In genomic region chr11:119314252-119314936, GRCm38 (mm10) we compare ENCODE assay signal across 19 mouse cellular contexts. TPM values are rescaled to one million over a fixed set of nuclear protein-coding genes. Genes with fewer than 3 reads are reported as not detected.
A peak's percentile ranks its signal among the peaks of the same experiment; 100 is the strongest.
DNase-seq lines count a peak whose midpoint lies in the region; ATAC-seq and TF ChIP-seq lines count a peak whose summit lies in the region.
"Had no signal": no experiment of that assay in that cellular context is flagged by ENCODE, and none has a peak within 500 bp of the region (broad histone marks: within the 10 kb centered on the region; RNA-seq: fewer than 3 reads in every experiment).

No protein-coding gene starts in this region.

- 45% methylated on average over 17 of the region's 17 CpGs for WGBS in liver, embryonic 16.5 days (ENCODE audit: insufficient replicate concordance)
- WGBS in liver, embryonic 11.5 days: 68% methylated on average over 17 of the region's 17 CpGs
- 38% methylated on average over 17 of the region's 17 CpGs for WGBS in kidney, adult 2 months
- WGBS in midbrain, postnatal 0 days: 81% methylated on average over 17 of the region's 17 CpGs

- DNase-seq in liver, embryonic 11.5 days (ENCODE audit: low spot score): no peak
- peak; percentile 78 for DNase-seq in kidney, adult 2 months
- peak; percentile 68 to 86 for DNase-seq in kidney, postnatal 25 days
- DNase-seq in cerebellum, adult 11 months: no peak
- DNase-seq in midbrain, postnatal 0 days (ENCODE audit: low spot score): no peak
- no peak for DNase-seq in cerebellum, postnatal 14 days
- DNase-seq: cerebellum, postnatal 10 days; embryo, embryonic 11 days; heart, adult 2 months; layer of hippocampus, postnatal 36 days; midbrain, embryonic 14.5 days; right cerebral cortex, adult 18-20 months had no signal

- H3K36me3 ChIP-seq in liver, embryonic 16.5 days (ENCODE audit: control insufficient read depth, insufficient read depth): no peaks in the 10 kb centered on the region
- H3K36me3 ChIP-seq in liver, embryonic 11.5 days (ENCODE audit: control insufficient read depth, insufficient read depth, low read length): no peaks in the 10 kb centered on the region
- no peaks in the 10 kb centered on the region for H3K36me3 ChIP-seq in kidney, adult 2 months (ENCODE audit: control insufficient read depth, insufficient read depth, low read length)
- H3K36me3 ChIP-seq in midbrain, postnatal 0 days (ENCODE audit: insufficient read depth, low read length): no peaks in the 10 kb centered on the region
- H3K36me3 ChIP-seq: embryonic facial prominence, embryonic 15.5 days; G1E; heart, embryonic 15.5 days; hindbrain, embryonic 12.5 days had no signal

- 0 out of 2 replicates have a peak, but pooled peaks have one; percentile 41 for ATAC-seq in liver, embryonic 16.5 days (ENCODE audit: low read depth)
- no peak for ATAC-seq in liver, embryonic 11.5 days (replicated peaks; ENCODE audit: low FRiP score)
- ATAC-seq in midbrain, postnatal 0 days (ENCODE audit: low FRiP score): no peak
- ATAC-seq: lung, postnatal 0 days had no signal

- peak overlapping the region; percentile 15; the same call in 1 of the 2 replicates for H3K9ac ChIP-seq in liver, embryonic 16.5 days (ENCODE audit: low read depth, low read length)
- no peak overlapping the region for H3K9ac ChIP-seq in liver, embryonic 11.5 days (ENCODE audit: low read depth, low read length)
- no peak overlapping the region for H3K9ac ChIP-seq in midbrain, postnatal 0 days (replicated peaks; ENCODE audit: low read length, poor library complexity, severe bottlenecking)
- H3K9ac ChIP-seq: embryonic facial prominence, embryonic 15.5 days; heart, embryonic 15.5 days; hindbrain, embryonic 12.5 days had no signal

- H3K4me2 ChIP-seq in liver, embryonic 16.5 days (ENCODE audit: low read depth, low read length): peak overlapping the region; percentile 17; the same call in 1 of the 2 replicates
- H3K4me2 ChIP-seq in liver, embryonic 11.5 days: no peak overlapping the region
- no peak overlapping the region for H3K4me2 ChIP-seq in midbrain, postnatal 0 days (ENCODE audit: low read depth, low read length, poor library complexity, severe bottlenecking)
- H3K4me2 ChIP-seq: embryonic facial prominence, embryonic 15.5 days; heart, embryonic 15.5 days; hindbrain, embryonic 12.5 days had no signal

- H3K27ac ChIP-seq in liver, embryonic 16.5 days (ENCODE audit: low read length): no peak overlapping the region
- H3K27ac ChIP-seq in liver, embryonic 11.5 days (ENCODE audit: low read depth, low read length): no peak overlapping the region
- peak overlapping the region; percentile 41; the same call in 1 of the 2 replicates for H3K27ac ChIP-seq in kidney, adult 2 months (ENCODE audit: insufficient read depth, low read depth, low read length)
- H3K27ac ChIP-seq in midbrain, postnatal 0 days (ENCODE audit: low read depth, low read length): no peak overlapping the region
- H3K27ac ChIP-seq: embryonic facial prominence, embryonic 15.5 days; heart, adult 2 months; heart, embryonic 15.5 days; hindbrain, embryonic 12.5 days had no signal

- H3K27me3 ChIP-seq in liver, embryonic 16.5 days (ENCODE audit: control insufficient read depth, insufficient read depth, low read depth, low read length): peaks cover 5% of the 10 kb centered on the region; the same call in 1 of the 2 replicates
- peaks cover 8% of the 10 kb centered on the region; the same call in 1 of the 2 replicates for H3K27me3 ChIP-seq in liver, embryonic 11.5 days (replicated peaks; ENCODE audit: control insufficient read depth, insufficient read depth, low read length)
- no peaks in the 10 kb centered on the region for H3K27me3 ChIP-seq in kidney, adult 2 months (replicated peaks; ENCODE audit: control insufficient read depth, insufficient read depth, low read length)
- no peaks in the 10 kb centered on the region; the same call in 1 of the 2 replicates for H3K27me3 ChIP-seq in midbrain, postnatal 0 days (ENCODE audit: insufficient read depth, low read length)

- no peak overlapping the region for H3K4me3 ChIP-seq in liver, embryonic 16.5 days (ENCODE audit: low read depth, low read length)
- no peak overlapping the region for H3K4me3 ChIP-seq in liver, embryonic 11.5 days (ENCODE audit: low read depth, low read length)
- H3K4me3 ChIP-seq in kidney, adult 2 months (ENCODE audit: insufficient read depth, low read depth, low read length): peak overlapping the region; percentile 56; the same call in 1 of the 2 replicates
- no peak overlapping the region for H3K4me3 ChIP-seq in midbrain, postnatal 0 days (ENCODE audit: low read depth, low read length)
- H3K4me3 ChIP-seq: embryonic facial prominence, embryonic 15.5 days; heart, adult 2 months; heart, embryonic 15.5 days; hindbrain, embryonic 12.5 days had no signal

- no peaks in the 10 kb centered on the region for H3K4me1 ChIP-seq in liver, embryonic 16.5 days (ENCODE audit: control insufficient read depth, low read depth, low read length)
- no peaks in the 10 kb centered on the region for H3K4me1 ChIP-seq in liver, embryonic 11.5 days (replicated peaks; ENCODE audit: control insufficient read depth, insufficient read depth, low read length)
- no peaks in the 10 kb centered on the region; the same call in 1 of the 2 replicates for H3K4me1 ChIP-seq in kidney, adult 2 months (ENCODE audit: control insufficient read depth, insufficient read depth, low read length)
- H3K4me1 ChIP-seq in midbrain, postnatal 0 days (ENCODE audit: insufficient read depth, low read length): no peaks in the 10 kb centered on the region
- H3K4me1 ChIP-seq: embryonic facial prominence, embryonic 15.5 days; heart, embryonic 15.5 days; hindbrain, embryonic 12.5 days had no signal

- no peak for TF ChIP-seq CTCF in kidney, adult 2 months (conservative IDR thresholded peaks at IDR 0.05; ENCODE audit: insufficient read depth, insufficient read length, low read depth, low read length)
- TF ChIP-seq CTCF in midbrain, postnatal 0 days (IDR thresholded peaks at IDR 0.05): no peak

- no peak for TF ChIP-seq POLR2A in kidney, adult 2 months (IDR thresholded peaks at IDR 0.05; ENCODE audit: low read depth, low read length)

- no peaks in the 10 kb centered on the region for H3K9me3 ChIP-seq in liver, embryonic 16.5 days (replicated peaks; ENCODE audit: control insufficient read depth, low read length)
- no peaks in the 10 kb centered on the region for H3K9me3 ChIP-seq in liver, embryonic 11.5 days (ENCODE audit: control insufficient read depth, low read length)
- no peaks in the 10 kb centered on the region for H3K9me3 ChIP-seq in midbrain, postnatal 0 days (ENCODE audit: low read length)
- H3K9me3 ChIP-seq: embryonic facial prominence, embryonic 15.5 days; G1E; heart, embryonic 15.5 days; hindbrain, embryonic 12.5 days had no signal

RNA-seq across cellular contexts. Expression of gene Card14, which starts 6.8 kb away (rescaled TPM):
- polyA plus RNA-seq in liver, embryonic 16.5 days (2015; fragmentation: Nextera tagmentation; extraction: Ambion mirVana): 0.21 and 0.24 TPM in 2 replicates
- 0.32 and 0.37 TPM in 2 replicates for polyA plus RNA-seq in liver, embryonic 11.5 days (2014; fragmentation: Nextera tagmentation; extraction: Ambion mirVana)
- 3.7 and 3.9 TPM in 2 replicates for polyA plus RNA-seq in kidney, adult 2 months (2012; rRNA removed)
- 0.77 and 1.8 TPM in 2 replicates for total RNA-seq in midbrain, postnatal 0 days (2014; rRNA removed)
- polyA plus RNA-seq in midbrain, postnatal 0 days (2015; fragmentation: Nextera tagmentation; extraction: Ambion mirVana): 0.59 and 0.67 TPM in 2 replicates
- polyA plus RNA-seq: forebrain, embryonic 11.5 days; G1E had no signal

RNA-seq across cellular contexts. Expression of gene Eif4a3, which starts 14.5 kb away (rescaled TPM):
- 139 and 146 TPM in 2 replicates for polyA plus RNA-seq in liver, embryonic 16.5 days (2015; fragmentation: Nextera tagmentation; extraction: Ambion mirVana)
- polyA plus RNA-seq in liver, embryonic 11.5 days (2014; fragmentation: Nextera tagmentation; extraction: Ambion mirVana): 403 and 404 TPM in 2 replicates
- polyA plus RNA-seq in kidney, adult 2 months (2012; rRNA removed): 88.4 and 94.2 TPM in 2 replicates
- total RNA-seq in midbrain, postnatal 0 days (2014; rRNA removed): 132 and 169 TPM in 2 replicates
- 229 and 237 TPM in 2 replicates for polyA plus RNA-seq in midbrain, postnatal 0 days (2015; fragmentation: Nextera tagmentation; extraction: Ambion mirVana)

RNA-seq across cellular contexts. Expression of gene Sgsh, which starts 40.9 kb away (rescaled TPM):
- polyA plus RNA-seq in liver, embryonic 16.5 days (2015; fragmentation: Nextera tagmentation; extraction: Ambion mirVana): 1.8 and 2.0 TPM in 2 replicates
- 4.4 and 5.8 TPM in 2 replicates for polyA plus RNA-seq in liver, embryonic 11.5 days (2014; fragmentation: Nextera tagmentation; extraction: Ambion mirVana)
- polyA plus RNA-seq in kidney, adult 2 months (2012; rRNA removed): 24.8 and 28.8 TPM in 2 replicates
- 5.4 and 7.3 TPM in 2 replicates for total RNA-seq in midbrain, postnatal 0 days (2014; rRNA removed)
- 5.2 and 5.4 TPM in 2 replicates for polyA plus RNA-seq in midbrain, postnatal 0 days (2015; fragmentation: Nextera tagmentation; extraction: Ambion mirVana)

RNA-seq across cellular contexts. Expression of gene Slc26a11, which starts 41.0 kb away (rescaled TPM):
- 2.1 and 2.3 TPM in 2 replicates for polyA plus RNA-seq in liver, embryonic 16.5 days (2015; fragmentation: Nextera tagmentation; extraction: Ambion mirVana)
- polyA plus RNA-seq in liver, embryonic 11.5 days (2014; fragmentation: Nextera tagmentation; extraction: Ambion mirVana): 4.3 and 5.1 TPM in 2 replicates
- 13.0 and 27.9 TPM in 2 replicates for polyA plus RNA-seq in kidney, adult 2 months (2012; rRNA removed)
- total RNA-seq in midbrain, postnatal 0 days (2014; rRNA removed): 8.3 and 9.0 TPM in 2 replicates
- polyA plus RNA-seq in midbrain, postnatal 0 days (2015; fragmentation: Nextera tagmentation; extraction: Ambion mirVana): 7.0 and 7.6 TPM in 2 replicates

RNA-seq across cellular contexts. Expression of gene Gaa, which starts 46.7 kb away (rescaled TPM):
- polyA plus RNA-seq in liver, embryonic 16.5 days (2015; fragmentation: Nextera tagmentation; extraction: Ambion mirVana): 25.8 and 30.8 TPM in 2 replicates
- 40.5 and 42.5 TPM in 2 replicates for polyA plus RNA-seq in liver, embryonic 11.5 days (2014; fragmentation: Nextera tagmentation; extraction: Ambion mirVana)
- 152 and 171 TPM in 2 replicates for polyA plus RNA-seq in kidney, adult 2 months (2012; rRNA removed)
- total RNA-seq in midbrain, postnatal 0 days (2014; rRNA removed): 186 and 222 TPM in 2 replicates
- polyA plus RNA-seq in midbrain, postnatal 0 days (2015; fragmentation: Nextera tagmentation; extraction: Ambion mirVana): 154 and 158 TPM in 2 replicates

Comparison
In these comparisons a context has a peak if more than half of its experiments do, and no peak if none do; other contexts are left out.
1. DNase-seq: peak in kidney, adult 2 months (single experiment) and kidney, postnatal 25 days (2 of 2); none in liver, embryonic 11.5 days (single experiment), cerebellum, adult 11 months (single experiment), midbrain, postnatal 0 days (single experiment) and cerebellum, postnatal 14 days (0 of 2).